Mouse (Mus musculus): ENCODE data around the gene Art3. TPM values are rescaled to one million over a fixed set of nuclear protein-coding genes. Genes with fewer than 3 reads are reported as not detected.

Art3 gene
- polyA plus RNA-seq, 1 experiment from 2014 or later = not detected

GRCm38 (mm10) chr5:92403562-92404399, 72.2 kb downstream of the Art3 start:
- H3K79me2 ChIP-seq (ENCODE audit: inconsistent target) = no peaks in the 10 kb centered on the region
- H3K27ac ChIP-seq = no peak overlapping the region
- no peak overlapping the region for H3K4me3 ChIP-seq (ENCODE audit: inconsistent target)
- H3K36me3 ChIP-seq (ENCODE audit: inconsistent target) = no peaks in the 10 kb centered on the region
- 93% methylated on average over 10 of the region's 10 CpGs for WGBS (ENCODE audit: missing documents)

- 95% methylated on average over 2 of the region's 2 CpGs for WGBS (ENCODE audit: missing documents)
- H3K27ac ChIP-seq = no peak overlapping the region
- no peak overlapping the region for H3K4me3 ChIP-seq (ENCODE audit: inconsistent target)
- no peaks in the 10 kb centered on the region for H3K79me2 ChIP-seq (ENCODE audit: inconsistent target)
- no peaks in the 10 kb centered on the region for H3K36me3 ChIP-seq (ENCODE audit: inconsistent target)
Measured at GRCm38 (mm10) chr5:92404400-92404678, 72.7 kb downstream of the Art3 start.

GRCm38 (mm10) chr5:92409361-92410155, 77.9 kb downstream of the Art3 start:
- H3K27ac ChIP-seq = no peak overlapping the region
- no peaks in the 10 kb centered on the region for H3K79me2 ChIP-seq (ENCODE audit: inconsistent target)
- H3K4me3 ChIP-seq (ENCODE audit: inconsistent target) = no peak overlapping the region
- WGBS (ENCODE audit: missing documents) = 73% methylated on average over 9 of the region's 9 CpGs
- H3K36me3 ChIP-seq (ENCODE audit: inconsistent target) = no peaks in the 10 kb centered on the region

GRCm38 (mm10) chr5:92410486-92410885, 78.9 kb downstream of the Art3 start:
- Histone ChIP-seq H3K79me2 (ENCODE audit: inconsistent target) (no peaks in the 10 kb centered on the region), H3K27ac (no peak overlapping the region), H3K4me3 (ENCODE audit: inconsistent target) (no peak overlapping the region), H3K36me3 (ENCODE audit: inconsistent target) (no peaks in the 10 kb centered on the region)
- WGBS (ENCODE audit: missing documents) = 98% methylated on average over 5 of the region's 5 CpGs

GRCm38 (mm10) chr5:92411461-92412140, 80.0 kb downstream of the Art3 start:
- H3K36me3 ChIP-seq (ENCODE audit: inconsistent target) = peaks cover 5% of the 10 kb centered on the region; the same call in 1 of the 2 replicates
- no peaks in the 10 kb centered on the region for H3K79me2 ChIP-seq (ENCODE audit: inconsistent target)
- H3K4me3 ChIP-seq (ENCODE audit: inconsistent target) = no peak overlapping the region
- WGBS (ENCODE audit: missing documents) = 89% methylated on average over 7 of the region's 7 CpGs
- H3K27ac ChIP-seq = no peak overlapping the region

- 91% methylated on average over 11 of the region's 11 CpGs for WGBS (ENCODE audit: missing documents)
- H3K36me3 ChIP-seq (ENCODE audit: inconsistent target) = peaks cover 23% of the 10 kb centered on the region; the same call in 1 of the 2 replicates
- no peak overlapping the region for H3K27ac ChIP-seq
Measured at GRCm38 (mm10) chr5:92413271-92413981, 81.8 kb downstream of the Art3 start.

GRCm38 (mm10) chr5:92413982-92414375, 82.4 kb downstream of the Art3 start:
- no peak overlapping the region for H3K27ac ChIP-seq
- H3K36me3 ChIP-seq (ENCODE audit: inconsistent target) = peaks cover 25% of the 10 kb centered on the region; the same call in 1 of the 2 replicates
- H3K4me3 ChIP-seq (ENCODE audit: inconsistent target) = no peak overlapping the region
- WGBS (ENCODE audit: missing documents) = 90% methylated on average over 8 of the region's 8 CpGs
- H3K79me2 ChIP-seq (ENCODE audit: inconsistent target) = no peaks in the 10 kb centered on the region

More at GRCm38 (mm10) chr5:92413271-92413981, 81.8 kb downstream of the Art3 start:
- no peaks in the 10 kb centered on the region for H3K79me2 ChIP-seq (ENCODE audit: inconsistent target)
- H3K4me3 ChIP-seq (ENCODE audit: inconsistent target) = no peak overlapping the region

- H3K4me3 ChIP-seq (ENCODE audit: inconsistent target) = no peak overlapping the region
- peaks cover 80% of the 10 kb centered on the region for H3K36me3 ChIP-seq (ENCODE audit: inconsistent target)
- peaks cover 8% of the 10 kb centered on the region; the same call in 1 of the 2 replicates for H3K79me2 ChIP-seq (ENCODE audit: inconsistent target)
- WGBS (ENCODE audit: missing documents) = 96% methylated on average over 10 of the region's 11 CpGs
- H3K27ac ChIP-seq = no peak overlapping the region
Measured at GRCm38 (mm10) chr5:92424126-92424525, 92.5 kb downstream of the Art3 start.

GRCm38 (mm10) chr5:92430723-92431122, 99.1 kb downstream of the Art3 start:
- peaks cover 42% of the 10 kb centered on the region for H3K36me3 ChIP-seq (ENCODE audit: inconsistent target)
- peaks cover 62% of the 10 kb centered on the region for H3K79me2 ChIP-seq (ENCODE audit: inconsistent target)
- H3K27ac ChIP-seq = no peak overlapping the region
- no peak overlapping the region for H3K4me3 ChIP-seq (ENCODE audit: inconsistent target)
- 92% methylated on average over 5 of the region's 5 CpGs for WGBS (ENCODE audit: missing documents)

- peaks cover 35% of the 10 kb centered on the region for H3K36me3 ChIP-seq (ENCODE audit: inconsistent target)
- WGBS (ENCODE audit: missing documents) = 97% methylated on average over 7 of the region's 7 CpGs
- H3K27ac ChIP-seq = no peak overlapping the region
- H3K4me3 ChIP-seq (ENCODE audit: inconsistent target) = no peak overlapping the region
- peaks cover 62% of the 10 kb centered on the region for H3K79me2 ChIP-seq (ENCODE audit: inconsistent target)
Measured at GRCm38 (mm10) chr5:92431611-92432010, 100.0 kb downstream of the Art3 start.

GRCm38 (mm10) chr5:92434070-92434469, 102.4 kb downstream of the Art3 start:
- no peak overlapping the region for H3K27ac ChIP-seq

GRCm38 (mm10) chr5:92434571-92434985, 103.0 kb downstream of the Art3 start:
- H3K27ac ChIP-seq = no peak overlapping the region
- H3K36me3 ChIP-seq (ENCODE audit: inconsistent target) = 0 out of 2 replicates have a peak, but pooled peaks cover 7% of the 10 kb centered on the region
- peak overlapping the region; percentile 72 for H3K4me3 ChIP-seq (ENCODE audit: inconsistent target)
- peaks cover 50% of the 10 kb centered on the region for H3K79me2 ChIP-seq (ENCODE audit: inconsistent target)
- WGBS (ENCODE audit: missing documents) = 0% methylated on average over 12 of the region's 39 CpGs

More at GRCm38 (mm10) chr5:92434070-92434469, 102.4 kb downstream of the Art3 start:
- Histone ChIP-seq H3K4me3 (ENCODE audit: inconsistent target) (peak overlapping the region; percentile 72), H3K79me2 (ENCODE audit: inconsistent target) (peaks cover 55% of the 10 kb centered on the region), H3K36me3 (ENCODE audit: inconsistent target) (peaks cover 11% of the 10 kb centered on the region; the same call in 1 of the 2 replicates)
- 2% methylated on average over 12 of the region's 12 CpGs for WGBS (ENCODE audit: missing documents)

- Histone ChIP-seq H3K79me2 (ENCODE audit: inconsistent target) (peaks cover 44% of the 10 kb centered on the region), H3K4me3 (ENCODE audit: inconsistent target) (peak within 1 kb of the TSS; percentile 72), H3K36me3 (ENCODE audit: inconsistent target) (0 out of 2 replicates have a peak, but pooled peaks cover 7% of the 10 kb centered on the region), H3K27ac (peak within 1 kb of the TSS; percentile 64)
- under 1% methylated on average over 34 of the region's 34 CpGs for WGBS (ENCODE audit: missing documents)
Measured at GRCm38 (mm10) chr5:92435025-92435584, 103.5 kb downstream of the Art3 start, which contains the start of gene Nup54. TSS of gene Nup54 (minus strand) at chr5:92435219.

All from macrophage (primary cell).